Mouse (Mus musculus): ENCODE results near the gene Zfp28.
A peak's percentile ranks its signal among the peaks of the same experiment; 100 is the strongest.
"Not testable (repeated sequence)": the region's sequence is repeated elsewhere in the genome, so short reads cannot be mapped to it uniquely, and the experiment has no call there.

Zfp28 gene

GRCm38 (mm10) chr7:6383044-6383455 lies at the start of gene Zfp28:
Zfp28 (plus strand) TSS chr7:6383295.
- peak; percentile 94 for DNase-seq

GRCm38 (mm10) chr7:6339865-6340264 lies 43.2 kb upstream of the Zfp28 start:
- DNase-seq = no peak

GRCm38 (mm10) chr7:6343501-6344071 lies 39.5 kb upstream of the Zfp28 start, which contains the start of gene Gm3854:
Gm3854 (plus strand) TSS chr7:6343759.
- DNase-seq = peak; percentile 59

- DNase-seq = no peak
Observed at GRCm38 (mm10) chr7:6344124-6344523, 39.0 kb upstream of the Zfp28 start.

GRCm38 (mm10) chr7:6358121-6358520 lies 25.0 kb upstream of the Zfp28 start:
- no peak for DNase-seq

GRCm38 (mm10) chr7:6358937-6359590 lies 24.0 kb upstream of the Zfp28 start:
- no peak for DNase-seq

GRCm38 (mm10) chr7:6360477-6361060 lies 22.5 kb upstream of the Zfp28 start:
- no peak for DNase-seq

GRCm38 (mm10) chr7:6361756-6362155 lies 21.3 kb upstream of the Zfp28 start:
- no peak for DNase-seq

GRCm38 (mm10) chr7:6362268-6363046 lies 20.6 kb upstream of the Zfp28 start:
- peak; percentile 99 for DNase-seq

- DNase-seq = no peak
Observed at GRCm38 (mm10) chr7:6363047-6363488, 20.0 kb upstream of the Zfp28 start, which contains the start of gene Zfp78. Zfp78 (plus strand) TSS chr7:6363280.

GRCm38 (mm10) chr7:6364761-6365160 lies 18.3 kb upstream of the Zfp28 start:
- no peak for DNase-seq

GRCm38 (mm10) chr7:6367185-6367584 lies 15.9 kb upstream of the Zfp28 start:
- no peak for DNase-seq

- not testable (repeated sequence) for DNase-seq
Observed at GRCm38 (mm10) chr7:6368146-6368545, 14.9 kb upstream of the Zfp28 start.

- no peak for DNase-seq
Observed at GRCm38 (mm10) chr7:6369460-6369859, 13.6 kb upstream of the Zfp28 start.

GRCm38 (mm10) chr7:6372993-6373392 lies 10.1 kb upstream of the Zfp28 start:
- DNase-seq = no peak

- DNase-seq = no peak
Observed at GRCm38 (mm10) chr7:6378441-6378840, 4.7 kb upstream of the Zfp28 start.

- DNase-seq = no peak
Observed at GRCm38 (mm10) chr7:6381431-6381830, 1.7 kb upstream of the Zfp28 start.

- no peak for DNase-seq
Observed at GRCm38 (mm10) chr7:6384011-6384410, 916 bp downstream of the Zfp28 start.

- DNase-seq = no peak
Observed at GRCm38 (mm10) chr7:6386995-6387394, 3.9 kb downstream of the Zfp28 start.

GRCm38 (mm10) chr7:6388971-6389370 lies 5.9 kb downstream of the Zfp28 start:
- no peak for DNase-seq

GRCm38 (mm10) chr7:6389449-6389848 lies 6.4 kb downstream of the Zfp28 start:
- no peak for DNase-seq

- peak; percentile 14 for DNase-seq
Observed at GRCm38 (mm10) chr7:6397996-6398975, 15.2 kb downstream of the Zfp28 start, which contains the start of gene Smim17. Smim17 (plus strand) TSS chr7:6398715.
